Mouse (Mus musculus) urinary bladder, postnatal 25 days (tissue): Measurements from ENCODE around the gene Aff1.
A peak's percentile ranks its signal among the peaks of the same experiment; 100 is the strongest.

Experiments used
- DNase-seq: peaks from one replicate; pipeline ENCODE4 v3.0.0; 2022; ENCODE audit warnings: low spot score

The Aff1 gene

GRCm38 (mm10) chr5:103749465-103750285, 57.5 kb downstream of the Aff1 start:
- no peak for DNase-seq

- DNase-seq: no peak
Observed at GRCm38 (mm10) chr5:103752665-103753510, 60.7 kb downstream of the Aff1 start.

- peak; percentile 82 for DNase-seq
Observed at GRCm38 (mm10) chr5:103753511-103754329, 61.5 kb downstream of the Aff1 start.

- no peak for DNase-seq
Observed at GRCm38 (mm10) chr5:103754330-103755134, 62.4 kb downstream of the Aff1 start.

GRCm38 (mm10) chr5:103755135-103755487, 62.9 kb downstream of the Aff1 start:
- DNase-seq: no peak

- DNase-seq: no peak
Observed at GRCm38 (mm10) chr5:103756231-103756714, 64.1 kb downstream of the Aff1 start.

GRCm38 (mm10) chr5:103758491-103758890, 66.3 kb downstream of the Aff1 start:
- no peak for DNase-seq

- no peak for DNase-seq
Observed at GRCm38 (mm10) chr5:103759489-103760424, 67.6 kb downstream of the Aff1 start.

GRCm38 (mm10) chr5:103760425-103761131, 68.4 kb downstream of the Aff1 start:
- no peak for DNase-seq

GRCm38 (mm10) chr5:103761754-103762153, 69.6 kb downstream of the Aff1 start:
- no peak for DNase-seq

- no peak for DNase-seq
Observed at GRCm38 (mm10) chr5:103762850-103763254, 70.7 kb downstream of the Aff1 start.

GRCm38 (mm10) chr5:103765356-103765755, 73.2 kb downstream of the Aff1 start:
- DNase-seq: no peak

GRCm38 (mm10) chr5:103765758-103766431, 73.7 kb downstream of the Aff1 start:
- DNase-seq: no peak

- no peak for DNase-seq
Observed at GRCm38 (mm10) chr5:103766432-103766815, 74.2 kb downstream of the Aff1 start.

- DNase-seq: no peak
Observed at GRCm38 (mm10) chr5:103768961-103769360, 76.8 kb downstream of the Aff1 start.

GRCm38 (mm10) chr5:103769701-103770100, 77.5 kb downstream of the Aff1 start:
- DNase-seq: no peak

- DNase-seq: no peak
Observed at GRCm38 (mm10) chr5:103770447-103771222, 78.5 kb downstream of the Aff1 start.

GRCm38 (mm10) chr5:103771380-103771779, 79.2 kb downstream of the Aff1 start:
- DNase-seq: no peak
